Mouse (Mus musculus) kidney, adult 11 months (tissue): ENCODE data around the gene Zcchc14.
A peak's percentile ranks its signal among the peaks of the same experiment; 100 is the strongest.
"Not testable (repeated sequence)": the region's sequence is repeated elsewhere in the genome, so short reads cannot be mapped to it uniquely, and the experiment has no call there.

Experiments
- DNase-seq: peaks from one replicate; pipeline ENCODE4 v3.0.0; 2022

Gene Zcchc14

DNA sequence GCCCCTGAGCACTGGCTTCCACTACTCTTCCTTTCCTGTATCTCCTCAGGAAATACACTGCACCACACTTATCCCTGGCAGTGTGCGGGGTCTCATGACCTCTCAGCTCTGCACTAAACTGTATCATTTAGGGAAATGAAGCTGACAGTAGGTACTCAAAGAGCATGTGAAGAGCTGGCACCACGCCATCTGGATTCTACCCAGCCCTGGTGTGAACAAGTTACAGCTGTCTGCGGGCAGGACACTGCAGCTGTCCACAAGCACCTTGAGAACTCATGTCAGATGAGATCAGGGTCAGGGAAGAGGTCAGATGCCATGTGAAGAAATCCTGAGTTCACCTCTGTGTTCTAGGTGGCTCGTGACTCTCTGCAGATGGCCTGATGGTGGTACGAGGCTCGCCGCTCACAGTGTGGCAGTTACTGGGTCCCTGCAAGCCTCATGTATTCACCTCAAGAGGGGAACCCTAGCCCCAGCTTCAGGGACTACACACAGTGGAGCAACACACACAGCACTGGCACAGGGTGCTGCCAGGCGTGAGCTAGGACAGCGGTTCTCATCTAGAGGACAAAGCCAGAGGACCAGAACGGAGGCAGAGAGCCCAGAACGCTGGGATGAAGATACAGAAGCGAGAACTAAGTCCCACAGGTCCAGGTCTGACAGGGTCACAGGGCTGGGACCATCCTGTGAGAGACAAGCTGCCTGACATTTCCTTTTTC, 31.7 kb downstream of the Zcchc14 start:
- peak; percentile 79 for DNase-seq

DNA sequence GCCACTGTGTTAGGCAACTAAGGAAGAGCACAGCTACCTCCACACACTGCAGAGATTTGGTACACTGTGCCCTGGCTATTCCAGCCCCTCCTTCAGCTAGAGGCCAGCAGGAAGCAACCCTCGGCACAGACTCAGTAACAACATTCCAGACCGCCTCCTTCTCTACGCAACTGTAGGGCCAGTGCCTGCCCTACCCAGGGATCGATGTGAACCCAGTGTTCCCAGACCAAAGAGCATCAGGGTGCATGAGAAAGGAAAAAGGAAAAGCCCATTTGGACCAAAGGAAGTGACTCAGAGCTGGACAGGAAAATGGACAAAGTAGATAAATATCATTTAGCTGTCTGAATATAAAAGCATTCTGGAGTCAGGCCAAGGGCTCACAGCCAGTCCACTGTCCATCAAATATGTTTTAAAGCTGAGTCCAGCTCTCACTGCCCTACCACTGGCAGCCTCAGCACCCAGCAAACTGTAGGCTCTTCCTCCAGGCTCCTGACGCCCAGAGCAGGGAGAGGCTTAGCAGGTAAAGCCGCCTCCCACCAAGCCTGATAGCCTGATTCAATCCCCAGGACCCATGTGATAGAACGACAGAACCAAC, 33.2 kb downstream of the Zcchc14 start:
- DNase-seq = peak; percentile 84

DNA sequence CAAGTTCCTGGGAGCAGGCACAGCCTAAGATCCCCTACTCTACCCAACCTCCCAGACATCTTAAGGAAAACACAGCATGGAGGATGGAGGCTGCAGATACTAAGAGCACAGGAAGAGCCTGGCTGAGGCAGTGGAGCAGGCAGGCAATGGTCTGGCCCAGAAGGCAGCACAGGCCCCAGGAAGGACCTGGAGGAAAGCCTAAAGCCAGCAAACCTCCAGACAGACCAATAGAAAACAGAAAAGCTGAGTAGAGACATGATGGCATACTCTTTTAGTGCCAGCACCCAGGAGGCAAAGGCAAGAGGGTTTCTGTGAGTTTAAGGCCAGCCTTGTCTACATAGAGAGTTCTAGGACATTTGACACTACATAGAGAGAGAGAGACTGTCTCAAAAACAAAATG, 39.3 kb downstream of the Zcchc14 start:
- DNase-seq = no peak

DNA sequence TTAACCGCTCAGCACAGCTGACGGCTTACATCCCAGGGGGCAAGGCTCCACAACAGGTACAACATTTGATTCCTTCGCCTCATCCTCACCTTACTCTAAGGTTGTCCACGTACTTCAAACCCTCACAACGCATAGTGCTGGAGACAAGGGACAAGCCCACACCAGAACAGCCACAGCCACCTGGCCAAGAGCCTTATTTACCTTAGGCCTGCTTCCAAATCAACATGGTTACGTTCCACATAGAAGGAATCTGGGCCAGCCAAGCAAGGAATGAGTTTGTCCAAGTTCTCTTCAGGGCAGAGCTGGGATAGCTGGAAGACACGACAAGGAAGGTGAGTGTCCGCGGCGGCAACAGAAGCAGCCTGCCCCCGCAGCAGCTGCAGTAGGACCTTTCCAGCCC, 42.8 kb downstream of the Zcchc14 start:
- DNase-seq = no peak

DNA sequence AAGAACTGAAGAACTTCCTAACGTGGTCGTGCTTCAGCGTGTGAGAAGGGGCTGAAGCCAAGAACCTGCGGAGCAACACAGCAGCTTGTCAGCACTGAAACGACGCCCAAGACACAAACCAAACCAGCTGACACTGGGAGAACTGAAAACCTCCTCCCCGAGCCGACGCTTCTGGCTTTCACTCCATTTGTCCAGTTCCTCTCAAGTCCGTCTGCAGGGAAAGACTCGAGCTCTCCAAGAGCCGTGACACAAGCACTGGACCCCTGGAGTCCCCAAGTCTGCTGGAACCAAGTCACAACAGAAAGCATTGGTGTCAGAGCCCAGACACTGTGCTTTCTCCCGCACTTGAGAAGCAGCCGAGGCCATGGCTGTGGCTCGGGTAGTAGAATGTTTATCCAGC, 43.5 kb downstream of the Zcchc14 start:
- no peak for DNase-seq

DNA sequence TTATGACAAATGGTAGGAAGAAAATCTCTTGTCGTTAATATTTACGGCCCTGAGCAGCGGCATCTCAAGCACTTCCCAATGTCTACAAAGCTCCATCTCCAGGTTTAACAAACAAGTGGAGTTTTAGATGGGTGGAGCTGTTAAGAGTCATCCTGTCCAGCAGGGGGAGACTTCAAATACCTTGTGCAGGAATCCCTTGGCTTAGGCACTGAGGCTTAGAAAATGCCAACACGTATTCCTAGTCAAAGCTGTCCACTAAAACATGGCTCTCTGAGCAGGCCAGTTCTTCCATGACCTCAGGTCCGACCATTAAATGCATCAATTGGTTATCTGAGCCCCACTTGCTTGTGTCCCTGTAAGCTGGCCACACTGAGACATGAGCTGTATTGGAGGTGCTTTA, 45.0 kb downstream of the Zcchc14 start:
- DNase-seq = no peak

DNA sequence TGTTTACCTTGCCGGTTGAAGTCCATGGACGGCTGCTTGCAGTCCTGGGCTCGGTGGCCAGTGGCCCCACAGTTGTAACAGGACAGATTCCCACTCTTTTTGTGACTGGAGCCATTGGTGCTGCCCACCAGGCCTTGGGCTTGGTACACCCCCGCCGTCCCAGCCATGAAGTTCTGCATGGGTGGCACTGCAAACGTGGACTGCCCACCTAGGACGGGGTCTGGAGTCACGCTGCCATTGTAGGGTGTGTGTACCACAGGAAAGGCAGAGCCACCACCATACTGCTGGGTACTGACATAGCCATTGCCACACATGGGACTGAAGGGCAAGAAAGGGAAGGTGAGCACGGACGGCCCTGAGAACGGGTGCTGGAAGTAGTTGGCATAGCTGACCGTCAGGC, 48.9 kb downstream of the Zcchc14 start:
- no peak for DNase-seq

DNA sequence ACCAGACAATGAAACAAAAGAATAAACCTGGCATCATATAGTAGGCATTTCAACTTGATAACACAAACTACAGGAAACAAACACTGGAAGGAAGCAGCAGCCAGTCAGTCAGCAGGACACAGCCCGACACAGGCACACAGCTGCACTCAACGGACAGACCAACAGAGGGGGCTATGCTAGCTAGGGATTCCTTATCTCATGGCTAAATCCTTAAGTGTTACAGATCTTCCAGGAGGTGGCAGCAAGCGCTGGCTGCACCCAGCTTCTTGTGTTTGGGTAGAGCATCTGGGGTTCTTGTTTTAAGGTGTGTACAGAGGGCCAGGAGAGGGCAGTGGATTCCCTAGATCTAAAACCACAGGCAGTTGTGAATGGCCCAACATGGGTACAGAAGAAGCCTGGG, 49.8 kb downstream of the Zcchc14 start:
- peak; percentile 82 for DNase-seq

DNA sequence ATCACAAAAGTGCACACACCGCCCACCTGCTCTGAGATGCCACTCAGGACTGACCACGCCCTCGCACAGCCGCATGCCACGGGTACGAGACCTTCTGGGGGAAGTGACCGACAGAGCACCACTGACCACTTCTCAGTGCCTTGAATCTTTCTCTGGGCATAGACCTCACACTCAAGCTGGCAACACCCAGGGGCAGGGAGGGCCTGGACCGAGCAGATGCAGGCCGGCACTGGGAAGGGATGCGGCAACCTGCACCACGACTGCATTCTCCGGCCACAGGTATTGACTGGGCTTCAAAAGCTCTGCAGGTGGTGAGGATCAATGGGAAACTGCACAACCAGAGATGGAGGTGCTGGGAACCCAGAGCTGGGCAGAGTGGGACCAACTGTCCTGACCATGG, 50.3 kb downstream of the Zcchc14 start:
- no peak for DNase-seq

DNA sequence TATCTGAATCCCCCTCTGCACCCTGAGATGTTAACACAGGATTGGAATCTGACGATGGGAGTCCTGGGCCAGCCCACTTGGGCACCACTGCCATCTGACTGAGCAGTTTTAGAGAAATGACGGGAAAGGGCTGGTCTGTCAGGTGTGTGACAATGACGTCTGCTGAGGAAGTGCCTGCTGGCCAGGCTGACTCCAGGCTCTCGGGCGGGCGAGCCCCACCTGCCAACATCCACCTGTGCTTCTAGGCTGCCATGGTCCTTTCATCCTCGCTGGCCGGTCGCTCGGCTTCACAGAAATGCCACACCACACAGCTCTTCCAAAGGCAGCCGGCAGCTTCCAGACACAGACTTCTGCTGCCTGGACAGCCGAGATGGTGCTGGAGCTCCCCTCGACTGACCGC, 52.9 kb downstream of the Zcchc14 start:
- no peak for DNase-seq

DNA sequence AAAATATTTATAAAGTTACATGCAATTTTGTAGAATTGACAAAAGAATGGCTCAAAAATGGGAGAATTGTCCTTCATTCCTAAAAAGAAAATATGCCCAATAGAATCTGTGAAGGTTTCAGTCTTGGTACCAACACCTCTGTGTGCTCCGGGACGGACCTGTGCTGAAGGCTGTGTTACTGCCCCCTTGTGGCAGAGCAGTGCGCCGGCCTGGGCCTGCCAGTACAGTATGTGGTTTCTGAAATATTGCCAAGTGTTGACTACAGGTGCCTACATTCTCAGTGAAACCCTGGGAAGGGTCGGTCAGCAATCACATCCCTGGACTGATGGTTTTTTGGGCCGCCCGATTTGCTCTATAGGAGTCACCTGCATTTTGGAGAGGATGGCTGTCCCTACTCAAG, 53.8 kb downstream of the Zcchc14 start:
- peak; percentile 81 for DNase-seq

DNA sequence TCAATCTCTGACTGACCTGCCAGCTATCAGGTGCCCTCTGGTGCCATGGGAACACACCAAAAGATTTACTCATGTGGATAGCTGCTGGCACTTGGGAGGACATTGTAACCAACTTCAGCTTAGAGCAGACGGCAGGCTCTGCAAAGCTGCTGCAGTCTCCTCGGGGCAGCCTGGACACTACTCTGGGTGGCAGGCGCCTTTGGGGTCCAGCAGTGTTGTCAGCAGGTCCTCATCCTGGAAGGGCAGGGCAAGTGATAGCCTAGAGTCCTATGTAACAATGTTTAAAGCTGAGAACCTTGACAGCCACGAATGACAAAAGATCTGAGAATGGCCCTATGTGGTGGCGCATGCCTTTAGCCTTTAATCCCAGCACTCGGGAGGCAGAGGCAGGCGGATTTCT, 54.5 kb downstream of the Zcchc14 start:
- no peak for DNase-seq

DNA sequence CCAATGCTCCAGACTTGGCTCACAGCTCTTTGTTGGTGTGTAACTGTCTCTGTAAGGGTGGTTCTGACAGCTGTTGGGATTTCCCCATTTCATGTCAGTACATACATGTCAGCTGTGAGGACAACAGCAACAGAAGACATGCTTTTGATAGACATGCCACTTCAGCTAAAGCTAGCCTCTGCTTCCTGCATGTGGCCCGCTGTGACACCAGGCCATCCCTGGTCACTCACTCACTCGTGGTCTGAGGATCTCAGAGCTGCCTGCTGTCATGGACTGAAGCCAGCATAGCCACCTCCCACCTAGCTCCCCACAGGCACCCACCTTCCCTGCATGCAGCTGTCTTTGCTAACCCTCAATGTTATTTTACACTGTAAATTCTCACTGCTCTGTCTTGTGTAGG, 55.2 kb downstream of the Zcchc14 start:
- DNase-seq = not testable (repeated sequence)

DNA sequence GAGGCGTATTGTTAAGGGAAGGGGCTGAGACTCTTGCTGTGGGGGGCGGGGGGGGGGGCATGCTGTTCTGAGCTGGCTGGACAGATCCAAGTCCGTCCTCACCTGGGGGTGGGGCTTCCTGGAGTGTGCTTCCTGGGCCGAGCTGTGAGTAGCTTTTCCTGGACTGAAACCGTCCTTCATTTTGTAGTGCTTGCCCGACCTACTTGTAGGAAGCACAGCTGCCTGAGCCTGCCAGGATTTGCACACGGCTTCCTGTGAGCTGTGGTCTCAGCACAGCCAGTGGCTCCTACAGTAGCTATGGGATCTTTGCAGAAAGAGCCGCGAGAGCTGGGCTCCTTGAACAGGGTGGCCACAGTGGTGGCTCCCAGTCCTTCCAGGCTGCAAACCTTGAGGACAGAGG, 58.7 kb downstream of the Zcchc14 start:
- DNase-seq = peak; percentile 57

DNA sequence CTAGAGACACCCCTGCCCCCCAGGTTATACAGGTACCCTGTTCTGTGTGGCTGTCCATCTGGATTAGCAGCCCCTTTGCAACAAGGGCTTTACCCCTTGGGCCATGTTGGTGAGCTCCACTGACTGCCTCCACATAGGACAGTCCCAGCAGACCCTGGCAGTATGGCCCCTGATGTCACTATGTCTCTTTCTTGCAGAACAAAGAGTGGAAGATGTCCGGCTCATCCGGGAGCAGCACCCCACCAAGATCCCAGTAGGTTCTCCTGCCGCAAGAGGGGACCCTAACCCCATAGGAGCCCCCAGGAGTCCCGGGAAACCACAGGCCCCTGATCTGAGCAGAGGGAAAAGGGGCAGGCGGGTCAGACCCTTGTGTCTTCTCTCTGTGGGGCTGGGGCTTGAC, 59.4 kb downstream of the Zcchc14 start:
- no peak for DNase-seq

DNA sequence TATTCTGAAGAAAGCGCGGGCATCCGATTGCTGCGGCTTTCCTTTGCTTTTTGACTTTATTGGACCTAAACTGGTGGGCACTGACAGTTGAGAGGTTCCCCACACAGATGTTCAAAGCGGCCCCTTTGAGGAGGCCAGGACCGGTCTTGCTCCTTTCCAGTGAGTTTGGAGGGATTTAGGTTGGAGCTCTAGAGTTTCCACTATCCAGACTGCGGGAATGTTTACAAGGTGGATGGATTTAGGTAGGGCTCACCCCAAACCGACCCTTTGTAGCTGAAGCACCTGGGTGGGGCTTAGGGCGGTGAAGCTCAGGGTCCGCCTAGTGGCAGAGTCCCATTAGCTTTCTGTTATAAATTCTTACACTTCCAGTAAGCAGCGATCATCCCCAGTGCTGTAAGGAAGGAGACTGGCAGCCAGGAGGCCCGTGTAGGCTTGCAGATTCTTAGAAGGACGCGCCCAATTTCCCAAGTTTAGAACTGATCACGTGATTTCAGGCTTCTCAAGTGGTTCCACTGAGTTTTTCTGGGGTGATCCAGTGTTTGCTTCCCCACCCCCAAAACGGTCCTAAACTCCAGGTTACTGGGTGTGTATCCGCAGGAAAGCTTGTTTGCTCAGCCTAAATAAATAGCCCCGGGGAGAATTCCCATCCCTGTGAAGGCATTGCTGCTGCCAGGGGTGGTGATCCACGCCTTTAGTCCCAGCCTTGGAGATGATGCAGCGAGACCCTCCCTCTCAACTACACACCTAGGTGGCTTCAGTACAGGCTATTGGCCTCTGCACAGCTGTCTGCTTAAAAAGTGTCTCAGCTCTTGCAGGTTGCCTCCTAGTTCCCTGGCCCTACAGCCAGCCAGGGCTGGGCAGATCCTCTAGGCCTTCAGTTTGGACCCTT, 61.3 kb downstream of the Zcchc14 start:
- DNase-seq = peak; percentile 56

DNA sequence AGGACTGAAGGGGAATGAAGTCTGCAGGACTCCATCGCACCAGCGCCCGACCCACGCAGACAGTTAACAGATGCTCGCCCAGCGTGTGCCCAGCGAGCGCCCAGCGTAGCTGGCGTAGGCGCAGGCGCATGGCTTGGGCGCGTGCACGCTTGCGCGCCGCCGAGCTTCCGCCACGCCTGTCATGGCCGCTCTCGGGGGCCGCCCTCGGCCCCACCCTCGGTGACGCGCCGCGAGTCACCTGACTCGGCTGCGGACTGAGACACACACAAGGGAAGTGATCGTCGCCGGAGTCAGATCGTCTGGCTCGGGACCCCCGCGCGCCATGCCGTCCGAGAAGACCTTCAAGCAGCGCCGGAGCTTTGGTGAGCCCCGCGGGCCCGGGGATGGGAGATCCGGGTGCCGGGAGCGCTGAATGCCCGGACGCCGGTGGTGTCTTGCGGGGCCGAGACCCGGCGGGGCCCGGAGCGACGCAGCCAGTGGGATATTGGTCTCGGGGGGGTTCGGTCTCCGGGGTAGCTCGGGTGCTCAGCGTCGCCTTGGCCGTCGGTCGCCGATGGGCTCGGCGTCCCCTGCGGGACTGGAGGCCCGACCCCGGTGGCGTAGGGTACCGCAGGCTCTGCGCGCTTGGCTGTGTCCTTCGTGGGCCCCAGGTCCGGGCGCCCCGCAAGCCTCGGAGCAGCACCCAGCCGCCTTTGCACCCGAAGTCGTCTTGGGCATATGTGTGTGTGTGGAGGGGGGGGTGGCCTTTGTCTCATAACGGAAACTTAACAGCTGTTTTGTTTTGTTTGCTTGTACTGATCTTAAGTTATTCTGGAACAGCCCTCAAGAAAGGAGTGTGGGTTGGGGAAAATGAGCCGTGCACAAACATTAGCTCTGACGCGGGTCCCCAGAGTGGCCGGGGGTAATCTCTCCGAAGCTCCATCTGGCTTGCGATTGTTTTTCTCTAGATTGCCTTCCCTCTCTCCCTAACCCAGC, 62.2 kb downstream of the Zcchc14 start, which contains the start of gene Map1lc3b:
Gene Map1lc3b, plus strand, starts transcription at position 159 of the 975 bp plus-strand sequence.
- DNase-seq = peak; percentile 92

DNA sequence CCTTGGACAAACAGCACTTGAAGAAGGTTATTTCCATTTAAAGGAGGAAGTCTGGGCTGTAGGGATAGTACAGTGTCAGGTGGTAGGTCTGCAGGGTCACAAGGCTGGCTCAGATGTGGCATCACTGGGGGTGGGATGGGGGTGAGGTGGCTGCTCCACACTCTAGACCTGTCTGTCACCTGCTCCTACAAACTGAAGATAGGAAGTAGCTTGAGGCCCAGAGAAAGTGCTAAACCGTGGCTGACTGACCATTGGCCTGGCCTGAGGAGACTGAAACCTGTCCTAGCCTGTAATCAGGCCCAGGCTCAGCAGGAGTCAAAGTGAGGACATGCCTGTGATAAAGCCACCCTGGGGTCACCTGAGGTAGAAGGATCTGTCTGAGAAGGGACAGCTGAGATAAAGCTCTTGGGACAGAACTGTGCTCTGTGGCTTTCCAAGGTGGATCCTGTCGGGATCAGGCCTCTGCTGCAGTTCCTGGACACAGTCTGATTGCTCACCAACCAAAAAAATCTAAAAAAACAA, 63.4 kb downstream of the Zcchc14 start:
- DNase-seq = no peak

DNA sequence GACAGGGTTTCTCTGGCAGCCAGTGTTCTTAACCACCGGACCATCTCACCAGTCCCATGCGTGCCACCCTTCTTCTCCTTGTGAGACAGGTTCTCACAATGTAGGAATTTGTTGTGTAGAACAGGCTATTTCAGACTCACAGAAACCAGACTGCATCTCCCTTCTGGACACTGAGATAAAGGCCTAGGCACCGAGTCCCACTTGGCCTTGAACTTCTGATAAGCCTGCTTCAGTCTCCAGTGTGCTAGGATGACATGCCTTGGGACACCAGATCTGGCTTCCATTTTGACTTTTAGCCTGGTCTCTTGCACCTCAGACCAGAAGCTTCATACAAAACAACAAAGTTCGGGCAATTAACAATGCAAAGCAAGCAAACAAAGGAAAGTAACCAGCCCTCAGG, 64.0 kb downstream of the Zcchc14 start:
- DNase-seq = no peak

DNA sequence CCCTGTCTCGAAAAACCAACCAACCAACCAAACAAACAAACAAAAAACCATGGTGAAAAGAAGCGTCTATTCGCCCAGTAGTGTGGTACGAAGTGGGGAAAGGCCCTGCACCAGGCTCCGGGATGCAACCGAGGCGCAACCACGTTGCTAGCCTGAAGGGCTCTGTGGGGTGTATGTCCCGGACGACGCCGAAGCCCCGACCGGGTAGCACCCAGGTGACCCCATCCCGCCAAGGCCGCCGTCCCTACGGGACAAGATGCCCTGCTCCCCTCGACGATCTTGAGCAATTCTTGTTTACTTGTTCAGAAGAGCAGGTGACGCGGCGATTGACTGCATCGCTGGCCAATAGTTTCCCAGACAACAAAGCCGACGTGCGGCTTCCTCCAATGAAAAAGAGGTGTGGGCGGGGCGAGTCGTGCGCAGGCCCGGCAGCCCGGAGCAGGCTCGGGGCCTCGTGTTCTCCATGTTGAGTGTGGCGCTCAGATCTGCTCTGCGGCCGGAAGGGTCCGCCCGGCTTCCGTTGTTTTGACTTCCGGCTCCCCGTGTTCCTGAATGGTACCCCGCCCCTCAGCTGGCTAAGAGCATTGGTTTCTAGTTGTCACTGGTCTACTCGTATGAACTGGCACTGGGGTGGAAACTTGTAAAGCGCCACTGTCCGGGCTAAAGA, 67.4 kb downstream of the Zcchc14 start:
- DNase-seq = peak; percentile 99

DNA sequence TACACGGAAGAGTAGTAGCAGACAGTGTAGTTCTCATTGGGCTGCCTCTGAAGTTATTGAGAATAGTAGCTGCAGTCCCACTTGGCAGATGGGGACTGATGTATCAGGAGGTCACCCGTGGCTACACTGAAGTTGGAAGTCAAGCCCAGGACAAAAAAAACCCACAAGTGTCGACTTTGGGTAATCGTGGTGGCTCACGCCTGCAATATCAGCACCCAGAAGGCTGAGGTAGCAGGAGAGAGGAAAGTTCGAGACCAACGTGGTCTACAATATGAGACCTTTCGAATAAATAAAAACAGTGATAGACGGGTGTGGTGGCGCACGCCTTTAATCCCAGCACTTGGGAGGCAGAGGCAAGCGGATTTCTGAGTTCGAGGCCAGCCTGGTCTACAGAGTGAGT, 68.0 kb downstream of the Zcchc14 start:
- no peak for DNase-seq

DNA sequence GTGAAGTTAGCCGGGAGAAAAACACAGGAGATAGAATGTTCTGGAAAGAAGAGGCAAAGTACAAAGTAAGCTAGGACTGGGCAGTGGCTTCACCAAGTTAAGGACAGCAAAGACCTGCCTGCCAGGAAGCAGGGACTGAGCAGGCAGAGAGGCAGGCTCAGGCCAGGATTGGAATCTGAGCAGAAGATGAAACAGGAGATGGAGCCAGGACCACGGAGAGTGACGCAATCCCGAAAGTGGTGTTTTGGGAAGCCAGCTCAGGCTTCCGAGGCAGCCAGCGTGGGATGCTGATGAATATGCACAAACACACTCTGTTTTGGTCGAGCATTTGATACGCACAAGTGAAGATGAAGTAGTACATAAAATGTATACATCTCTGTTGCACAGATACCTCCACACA, 69.0 kb downstream of the Zcchc14 start:
- DNase-seq = no peak
